Mouse (Mus musculus) heart, adult 8-10 months (tissue): ENCODE results near the gene Ltbr. TPM values are rescaled to one million over a fixed set of nuclear protein-coding genes. Genes with fewer than 3 reads are reported as not detected.
A peak's percentile ranks its signal among the peaks of the same experiment; 100 is the strongest.

Source experiments
- DNase-seq: peaks from one replicate; pipeline ENCODE4 v3.0.0; 2022; ENCODE audit warnings: low spot score
- total RNA-seq, 4 experiments: library from RNA; stranded (reverse); gene quantifications; 2 replicates each; pipeline ENCODE4 v1.2.4; 2022

Ltbr gene
- total RNA-seq, result 10 to 100 TPM; 24.4 to 26.2 (median 25.5) TPM

- peak; percentile 88 for DNase-seq
Measured at GRCm38 (mm10) chr6:125313546-125314230, at the start of gene Ltbr. Gene Ltbr, minus strand, starts transcription at chr6:125313885.

GRCm38 (mm10) chr6:125363021-125363420 is 49.3 kb upstream of the Ltbr start:
- DNase-seq, result no peak

- no peak for DNase-seq
Measured at GRCm38 (mm10) chr6:125361467-125362291, 48.0 kb upstream of the Ltbr start.

- DNase-seq, result no peak
Measured at GRCm38 (mm10) chr6:125360846-125361245, 47.2 kb upstream of the Ltbr start.

- no peak for DNase-seq
Measured at GRCm38 (mm10) chr6:125359999-125360398, 46.3 kb upstream of the Ltbr start.

- no peak for DNase-seq
Measured at GRCm38 (mm10) chr6:125357334-125357733, 43.6 kb upstream of the Ltbr start.

- DNase-seq, result no peak
Measured at GRCm38 (mm10) chr6:125356264-125356663, 42.6 kb upstream of the Ltbr start.

- DNase-seq, result no peak
Measured at GRCm38 (mm10) chr6:125355197-125355741, 41.6 kb upstream of the Ltbr start.

- peak; percentile 93 for DNase-seq
Measured at GRCm38 (mm10) chr6:125354352-125355151, 40.9 kb upstream of the Ltbr start.

- DNase-seq, result no peak
Measured at GRCm38 (mm10) chr6:125353655-125354054, 40.0 kb upstream of the Ltbr start.

- DNase-seq, result no peak
Measured at GRCm38 (mm10) chr6:125353221-125353620, 39.5 kb upstream of the Ltbr start.

GRCm38 (mm10) chr6:125352811-125353210 is 39.1 kb upstream of the Ltbr start:
- no peak for DNase-seq

- DNase-seq, result no peak
Measured at GRCm38 (mm10) chr6:125352046-125352384, 38.3 kb upstream of the Ltbr start.

- DNase-seq, result peak; percentile 71
Measured at GRCm38 (mm10) chr6:125351368-125352045, 37.8 kb upstream of the Ltbr start.

GRCm38 (mm10) chr6:125350995-125351324 is 37.3 kb upstream of the Ltbr start:
- DNase-seq, result no peak

- DNase-seq, result no peak
Measured at GRCm38 (mm10) chr6:125350231-125350994, 36.7 kb upstream of the Ltbr start.

GRCm38 (mm10) chr6:125349575-125350230 is 36.0 kb upstream of the Ltbr start:
- DNase-seq, result peak; percentile 72

GRCm38 (mm10) chr6:125348721-125349574 is 35.3 kb upstream of the Ltbr start, which contains the start of gene Tnfrsf1a:
Gene Tnfrsf1a, plus strand, starts transcription at chr6:125349362.
- no peak for DNase-seq

- DNase-seq, result no peak
Measured at GRCm38 (mm10) chr6:125346029-125346428, 32.3 kb upstream of the Ltbr start.
